Mouse (Mus musculus): ENCODE results near the gene Usp30.

Gene Usp30

GRCm38 (mm10) chr5:114152359-114153092, 87.3 kb downstream of the Usp30 start:
- DNase-seq (ENCODE audit: extremely low read depth, insufficient read length, low spot score), result no peak

GRCm38 (mm10) chr5:114153490-114153889, 88.2 kb downstream of the Usp30 start:
- DNase-seq (ENCODE audit: extremely low read depth, insufficient read length, low spot score), result no peak

GRCm38 (mm10) chr5:114154765-114155164, 89.5 kb downstream of the Usp30 start:
- DNase-seq (ENCODE audit: extremely low read depth, insufficient read length, low spot score), result no peak

- DNase-seq (ENCODE audit: extremely low read depth, insufficient read length, low spot score), result peak; percentile 34
Measured at GRCm38 (mm10) chr5:114155168-114155933, 90.1 kb downstream of the Usp30 start.

- DNase-seq (ENCODE audit: extremely low read depth, insufficient read length, low spot score), result no peak
Measured at GRCm38 (mm10) chr5:114157236-114157635, 92.0 kb downstream of the Usp30 start.

GRCm38 (mm10) chr5:114161424-114161823, 96.2 kb downstream of the Usp30 start:
- DNase-seq (ENCODE audit: extremely low read depth, insufficient read length, low spot score), result no peak

GRCm38 (mm10) chr5:114162106-114162815, 97.0 kb downstream of the Usp30 start:
- peak; percentile 57 for DNase-seq (ENCODE audit: extremely low read depth, insufficient read length, low spot score)

GRCm38 (mm10) chr5:114163117-114163696, 97.9 kb downstream of the Usp30 start:
- DNase-seq (ENCODE audit: extremely low read depth, insufficient read length, low spot score), result no peak

- no peak for DNase-seq (ENCODE audit: extremely low read depth, insufficient read length, low spot score)
Measured at GRCm38 (mm10) chr5:114170345-114170744, 105.1 kb downstream of the Usp30 start.

- DNase-seq (ENCODE audit: extremely low read depth, insufficient read length, low spot score), result peak; percentile 39
Measured at GRCm38 (mm10) chr5:114172936-114173335, 107.7 kb downstream of the Usp30 start.

- DNase-seq (ENCODE audit: extremely low read depth, insufficient read length, low spot score), result no peak
Measured at GRCm38 (mm10) chr5:114173458-114173857, 108.2 kb downstream of the Usp30 start.

GRCm38 (mm10) chr5:114173877-114174581, 108.8 kb downstream of the Usp30 start:
- no peak for DNase-seq (ENCODE audit: extremely low read depth, insufficient read length, low spot score)

Data from 3134 (cell line).